ENCODE assay signal across 12 mouse cellular contexts in genomic region chr1:37248406-37248805, GRCm38 (mm10). TPM values are rescaled to one million over a fixed set of nuclear protein-coding genes. Genes with fewer than 3 reads are reported as not detected.
DNase-seq lines count a peak whose midpoint lies in the region; ATAC-seq and TF ChIP-seq lines count a peak whose summit lies in the region.
"Had no signal": no experiment of that assay in that cellular context is flagged by ENCODE, and none has a peak within 500 bp of the region (broad histone marks: within the 10 kb centered on the region; RNA-seq: fewer than 3 reads in every experiment).

No protein-coding gene starts in this region.

- no peak overlapping the region for H3K4me3 ChIP-seq in forebrain, embryonic 14.5 days (ENCODE audit: low read depth, low read length)
- no peak overlapping the region for H3K4me3 ChIP-seq in forebrain, embryonic 12.5 days (replicated peaks)
- H3K4me3 ChIP-seq in midbrain, postnatal 0 days (ENCODE audit: low read depth, low read length), result no peak overlapping the region
- H3K4me3 ChIP-seq in midbrain, embryonic 11.5 days (ENCODE audit: low read depth, low read length), result no peak overlapping the region
- no peak overlapping the region for H3K4me3 ChIP-seq in kidney, embryonic 14.5 days (ENCODE audit: low read length)
- H3K4me3 ChIP-seq: layer of hippocampus, adult 2 months had no signal

- ATAC-seq in forebrain, embryonic 14.5 days, result peak; percentile 54; the same call in 1 of the 2 replicates
- ATAC-seq in forebrain, embryonic 12.5 days (ENCODE audit: low FRiP score), result no peak
- no peak for ATAC-seq in midbrain, postnatal 0 days (ENCODE audit: low FRiP score)
- no peak for ATAC-seq in midbrain, embryonic 11.5 days (ENCODE audit: low FRiP score)
- ATAC-seq in kidney, embryonic 14.5 days (ENCODE audit: low FRiP score, low TSS enrichment), result no peak

- no peaks in the 10 kb centered on the region for H3K27me3 ChIP-seq in forebrain, embryonic 14.5 days (replicated peaks; ENCODE audit: control insufficient read depth, insufficient read depth, low read length)
- H3K27me3 ChIP-seq in forebrain, embryonic 12.5 days, result no peaks in the 10 kb centered on the region; the same call in 1 of the 2 replicates
- H3K27me3 ChIP-seq in midbrain, postnatal 0 days (ENCODE audit: insufficient read depth, low read length), result no peaks in the 10 kb centered on the region
- H3K27me3 ChIP-seq in midbrain, embryonic 11.5 days (ENCODE audit: control insufficient read depth, insufficient read depth, low read length), result no peaks in the 10 kb centered on the region
- no peaks in the 10 kb centered on the region for H3K27me3 ChIP-seq in kidney, embryonic 14.5 days (ENCODE audit: control insufficient read depth, insufficient read depth, low read length)

- peak; percentile 67 for DNase-seq in forebrain, embryonic 14.5 days (ENCODE audit: low spot score)
- DNase-seq in midbrain, postnatal 0 days (ENCODE audit: low spot score), result peak; percentile 37
- no peak for DNase-seq in midbrain, embryonic 11.5 days (ENCODE audit: low spot score, missing footprints)
- DNase-seq in left cerebral cortex, postnatal 14 days (ENCODE audit: low spot score in 2 of 2), result peak; percentile 15 to 34
- DNase-seq in telencephalon, adult 2 months (ENCODE audit: low read depth, low spot score), result peak; percentile 50
- no peak for DNase-seq in cerebellum, adult 11-12 months
- DNase-seq: thymus, postnatal 36 days had no signal

- WGBS in forebrain, embryonic 14.5 days, result 17% methylated on average over 2 of the region's 2 CpGs
- 41% methylated on average over 2 of the region's 2 CpGs for WGBS in forebrain, embryonic 12.5 days
- 31% methylated on average over 2 of the region's 2 CpGs for WGBS in midbrain, postnatal 0 days
- WGBS in midbrain, embryonic 11.5 days, result 64% methylated on average over 2 of the region's 2 CpGs
- 52% methylated on average over 2 of the region's 2 CpGs for WGBS in kidney, embryonic 14.5 days

- intact Hi-C loops in left cerebral cortex, postnatal 14 days (cut with DNase I), result loop anchor here (5.0 kb wide), 1 partner anchor 51 kb away; no protein-coding TSS in a partner anchor

- H3K4me1 ChIP-seq in forebrain, embryonic 14.5 days (ENCODE audit: control insufficient read depth, insufficient read depth, low read length), result no peaks in the 10 kb centered on the region
- H3K4me1 ChIP-seq in forebrain, embryonic 12.5 days, result no peaks in the 10 kb centered on the region; the same call in 1 of the 2 replicates
- no peaks in the 10 kb centered on the region for H3K4me1 ChIP-seq in midbrain, postnatal 0 days (ENCODE audit: insufficient read depth, low read length)
- no peaks in the 10 kb centered on the region for H3K4me1 ChIP-seq in midbrain, embryonic 11.5 days (ENCODE audit: control insufficient read depth, insufficient read depth, low read length)
- H3K4me1 ChIP-seq in kidney, embryonic 14.5 days (ENCODE audit: control insufficient read depth, insufficient read depth, low read length), result no peaks in the 10 kb centered on the region

- H3K9me3 ChIP-seq in forebrain, embryonic 14.5 days (replicated peaks; ENCODE audit: control insufficient read depth, low read length), result no peaks in the 10 kb centered on the region
- no peaks in the 10 kb centered on the region for H3K9me3 ChIP-seq in forebrain, embryonic 12.5 days
- H3K9me3 ChIP-seq in midbrain, postnatal 0 days (ENCODE audit: low read length), result no peaks in the 10 kb centered on the region
- no peaks in the 10 kb centered on the region for H3K9me3 ChIP-seq in midbrain, embryonic 11.5 days (ENCODE audit: control insufficient read depth, low read length)
- no peaks in the 10 kb centered on the region for H3K9me3 ChIP-seq in kidney, embryonic 14.5 days (ENCODE audit: control insufficient read depth, low read length)

- no peak for TF ChIP-seq CTCF in midbrain, postnatal 0 days (IDR thresholded peaks at IDR 0.05)

- no peaks in the 10 kb centered on the region for H3K36me3 ChIP-seq in forebrain, embryonic 14.5 days (ENCODE audit: control insufficient read depth, insufficient read depth, low read length)
- H3K36me3 ChIP-seq in forebrain, embryonic 12.5 days (replicated peaks), result no peaks in the 10 kb centered on the region
- no peaks in the 10 kb centered on the region for H3K36me3 ChIP-seq in midbrain, postnatal 0 days (ENCODE audit: insufficient read depth, low read length)
- no peaks in the 10 kb centered on the region for H3K36me3 ChIP-seq in midbrain, embryonic 11.5 days (ENCODE audit: control insufficient read depth, insufficient read depth, low read length)
- H3K36me3 ChIP-seq in kidney, embryonic 14.5 days (ENCODE audit: control insufficient read depth, insufficient read depth, low read length), result no peaks in the 10 kb centered on the region

- H3K27ac ChIP-seq in forebrain, embryonic 14.5 days (ENCODE audit: low read depth, low read length), result no peak overlapping the region
- H3K27ac ChIP-seq in forebrain, embryonic 12.5 days, result no peak overlapping the region
- H3K27ac ChIP-seq in midbrain, postnatal 0 days (ENCODE audit: low read depth, low read length), result no peak overlapping the region
- no peak overlapping the region for H3K27ac ChIP-seq in midbrain, embryonic 11.5 days (ENCODE audit: low read depth, low read length)
- no peak overlapping the region for H3K27ac ChIP-seq in kidney, embryonic 14.5 days (ENCODE audit: low read depth, low read length)
- H3K27ac ChIP-seq: layer of hippocampus, adult 2 months had no signal

- no peak overlapping the region for H3K9ac ChIP-seq in forebrain, embryonic 14.5 days (ENCODE audit: low read length)
- H3K9ac ChIP-seq in forebrain, embryonic 12.5 days, result no peak overlapping the region
- no peak overlapping the region for H3K9ac ChIP-seq in midbrain, postnatal 0 days (replicated peaks; ENCODE audit: low read length, poor library complexity, severe bottlenecking)
- no peak overlapping the region for H3K9ac ChIP-seq in midbrain, embryonic 11.5 days (ENCODE audit: low read length)
- no peak overlapping the region for H3K9ac ChIP-seq in kidney, embryonic 14.5 days (ENCODE audit: low read depth, low read length)

- no peak overlapping the region for H3K4me2 ChIP-seq in forebrain, embryonic 14.5 days (ENCODE audit: low read length)
- no peak overlapping the region for H3K4me2 ChIP-seq in forebrain, embryonic 12.5 days
- H3K4me2 ChIP-seq in midbrain, postnatal 0 days (ENCODE audit: low read depth, low read length, poor library complexity, severe bottlenecking), result no peak overlapping the region
- H3K4me2 ChIP-seq in midbrain, embryonic 11.5 days, result no peak overlapping the region
- no peak overlapping the region for H3K4me2 ChIP-seq in kidney, embryonic 14.5 days (replicated peaks; ENCODE audit: low read depth, low read length)

RNA-seq across cellular contexts. Expression of gene Cnga3, which starts 34.2 kb away (rescaled TPM):
- polyA plus RNA-seq in forebrain, embryonic 14.5 days (2014; fragmentation: Nextera tagmentation; extraction: Ambion mirVana), result 0.08 TPM in 1 of 2 replicates, not detected in the other
- polyA plus RNA-seq in forebrain, embryonic 12.5 days (2016; fragmentation: Nextera tagmentation; extraction: Ambion mirVana), result 0.09 TPM in 1 of 2 replicates, not detected in the other
- total RNA-seq in midbrain, postnatal 0 days (2014; rRNA removed), result 0.71 and 0.90 TPM in 2 replicates
- 0.42 and 0.62 TPM in 2 replicates for polyA plus RNA-seq in midbrain, postnatal 0 days (2015; fragmentation: Nextera tagmentation; extraction: Ambion mirVana)
- polyA plus RNA-seq in midbrain, embryonic 11.5 days (2014; fragmentation: Nextera tagmentation; extraction: Ambion mirVana), result not detected in 2 replicates
- total RNA-seq in left cerebral cortex, postnatal 14 days (2021), result under 1 TPM; 0.13 to 0.21 TPM
- polyA plus RNA-seq in kidney, embryonic 14.5 days (2014; fragmentation: Nextera tagmentation; extraction: Ambion mirVana), result not detected in 2 replicates
- total RNA-seq: megakaryocyte, adult 5-6 weeks had no signal
- polyA plus RNA-seq: hindbrain, embryonic 11.5 days had no signal

RNA-seq across cellular contexts. Expression of gene Inpp4a, which starts 51.3 kb away (rescaled TPM):
- polyA plus RNA-seq in forebrain, embryonic 14.5 days (2014; fragmentation: Nextera tagmentation; extraction: Ambion mirVana), result 39.6 and 48.2 TPM in 2 replicates
- 21.3 and 26.9 TPM in 2 replicates for polyA plus RNA-seq in forebrain, embryonic 12.5 days (2016; fragmentation: Nextera tagmentation; extraction: Ambion mirVana)
- total RNA-seq in midbrain, postnatal 0 days (2014; rRNA removed), result 48.8 and 64.1 TPM in 2 replicates
- 82.9 and 85.8 TPM in 2 replicates for polyA plus RNA-seq in midbrain, postnatal 0 days (2015; fragmentation: Nextera tagmentation; extraction: Ambion mirVana)
- polyA plus RNA-seq in midbrain, embryonic 11.5 days (2014; fragmentation: Nextera tagmentation; extraction: Ambion mirVana), result 19.5 and 20.7 TPM in 2 replicates
- total RNA-seq in left cerebral cortex, postnatal 14 days (2021), result 100 to 1,000 TPM; 151 to 152 TPM
- polyA plus RNA-seq in kidney, embryonic 14.5 days (2014; fragmentation: Nextera tagmentation; extraction: Ambion mirVana), result 17.8 and 18.6 TPM in 2 replicates

Comparison
In these comparisons a context has a peak if more than half of its experiments do, and no peak if none do; other contexts are left out.
1. DNase-seq: peak in forebrain, embryonic 14.5 days (single experiment), midbrain, postnatal 0 days (single experiment), left cerebral cortex, postnatal 14 days (2 of 2) and telencephalon, adult 2 months (single experiment); none in midbrain, embryonic 11.5 days (single experiment) and cerebellum, adult 11-12 months (single experiment).